Mouse (Mus musculus) stomach, postnatal 0 days (tissue): Measurements from ENCODE around the gene Ess2.

ENCODE experiments used
- CTCF ChIP-seq: IDR thresholded peaks from 2 replicates; pipeline ENCODE4 v1.5.1; 2016; ENCODE audit warnings: antibody characterized with exemption, low read depth, mild to moderate bottlenecking, moderate library complexity
- EP300 ChIP-seq: optimal IDR thresholded peaks from 2 replicates; pipeline ENCODE3; 2016; ENCODE audit warnings: antibody characterized with exemption

DNA sequence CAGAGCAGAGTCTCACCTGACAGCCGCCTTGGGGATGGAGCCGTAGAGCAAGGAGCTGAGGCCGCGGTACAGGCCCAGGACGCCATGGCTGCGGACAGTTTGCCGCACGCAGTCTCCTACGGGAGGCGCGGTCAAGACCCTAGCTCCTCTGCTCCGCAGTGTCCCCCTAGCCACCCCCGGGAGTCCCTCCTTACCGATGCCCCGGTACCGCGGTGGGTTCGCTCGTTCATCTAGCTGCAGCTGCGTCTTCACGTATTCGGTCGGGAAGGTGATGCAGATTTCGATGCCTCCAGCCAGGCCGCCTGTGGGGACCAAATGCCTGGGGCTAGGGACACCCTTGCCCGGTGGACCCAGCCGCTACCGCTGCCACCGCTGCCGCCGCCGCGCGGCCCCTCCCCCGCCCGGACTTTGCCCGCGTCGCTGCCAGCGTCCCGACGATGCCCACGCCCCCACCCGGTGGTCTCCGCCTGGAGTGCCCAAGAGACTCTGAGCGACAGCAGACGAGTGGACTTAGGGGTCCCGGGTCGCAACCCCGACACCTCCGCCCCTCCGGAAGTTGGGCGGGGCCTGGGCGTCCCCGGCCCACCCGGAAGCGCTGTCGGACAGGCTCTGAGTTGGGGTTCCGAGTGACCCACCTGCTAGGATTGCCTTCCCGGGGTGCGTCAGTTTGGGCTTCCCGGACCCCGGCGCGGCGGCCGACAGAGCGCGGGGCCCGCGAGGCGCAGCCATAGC, 16.4 kb upstream of the Ess2 start:
- no peak for TF ChIP-seq CTCF
- TF ChIP-seq EP300, result no peak
